Mouse (Mus musculus) stomach, embryonic 15.5 days (tissue): ENCODE results near the gene Ttll8. TPM values are rescaled to one million over a fixed set of nuclear protein-coding genes. Genes with fewer than 3 reads are reported as not detected.

ENCODE experiments used
- ATAC-seq: fragments of 200-750 bp; cut with Nextera tagmentation; 2 replicates; pipeline ENCODE4 v1.8.0; 2017; ENCODE audit warnings: low read depth, moderate number of reproducible peaks, moderate TSS enrichment; ENCODE audit not compliant: insufficient read depth, low FRiP score
- H3K27ac ChIP-seq: fragments of 300-500 bp; sonication (generic); 2 replicates; pipeline ENCODE4 v1.5.1; 2015; ENCODE audit warnings: mild to moderate bottlenecking, inconsistent platforms
- H3K27me3 ChIP-seq: fragments of 300-500 bp; sonication (generic); replicated peaks from 2 replicates; pipeline ENCODE4 v1.6.1; 2015; ENCODE audit warnings: inconsistent platforms
- H3K36me3 ChIP-seq: fragments of 300-500 bp; sonication (generic); 2 replicates; pipeline ENCODE4 v1.6.1; 2015; ENCODE audit warnings: inconsistent platforms
- H3K4me1 ChIP-seq: fragments of 300-500 bp; sonication (generic); 2 replicates; pipeline ENCODE4 v1.6.1; 2015; ENCODE audit warnings: inconsistent platforms
- H3K4me2 ChIP-seq: fragments of 300-500 bp; sonication (generic); 2 replicates; pipeline ENCODE4 v1.6.1; 2015; ENCODE audit warnings: mild to moderate bottlenecking, inconsistent platforms
- H3K4me3 ChIP-seq: fragments of 300-500 bp; sonication (generic); replicated peaks from 2 replicates; pipeline ENCODE4 v1.5.1; 2015; ENCODE audit warnings: inconsistent platforms
- H3K9ac ChIP-seq: fragments of 300-500 bp; sonication (generic); 2 replicates; pipeline ENCODE4 v1.6.1; 2015; ENCODE audit warnings: inconsistent platforms
- H3K9me3 ChIP-seq: fragments of 300-500 bp; sonication (generic); 2 replicates; pipeline ENCODE4 v1.6.1; 2016; ENCODE audit warnings: inconsistent platforms
- WGBS: fragments of 180-500 bp; shearing (Covaris S2); methylation state at CpG from one replicate; pipeline ENCODE4 v1.1.7; 2015; 5-methylcytosine and 5-hydroxymethylcytosine counted together
- polyA plus RNA-seq: library from polyadenylated mRNA; unstranded; fragments of >200 nt; fragmentation: Nextera tagmentation; extraction: Ambion mirVana; gene quantifications from 2 replicates; pipeline ENCODE4 v1.2.1, GENCODE M21; 2015

Gene Ttll8
- polyA plus RNA-seq, 1 experiment from 2014 or later = not detected

DNA sequence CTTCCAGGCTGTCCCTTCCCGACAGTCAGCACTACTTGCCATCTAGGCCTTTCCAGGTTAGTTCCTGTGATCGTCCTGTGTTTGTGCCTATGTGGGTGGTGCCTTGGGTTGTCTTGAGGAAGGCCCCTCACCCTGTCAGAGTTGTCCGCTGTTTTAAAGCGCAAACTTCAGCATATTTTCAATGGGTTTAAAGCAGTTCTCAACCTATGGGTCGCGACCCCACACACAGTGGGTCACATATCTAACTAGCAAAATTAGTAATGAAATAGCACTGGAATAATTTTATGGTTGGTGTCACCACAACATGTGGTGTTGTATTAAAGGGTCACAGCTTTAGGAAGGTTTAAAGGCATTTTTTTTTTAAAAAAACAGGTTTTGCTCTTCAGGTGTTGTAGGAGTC is 1.1 kb upstream of the Ttll8 start:
- no peak for ATAC-seq
- Histone ChIP-seq H3K36me3 (no peaks in the 10 kb centered on the region), H3K4me3 (no peak overlapping the region), H3K4me2 (no peak overlapping the region), H3K9me3 (no peaks in the 10 kb centered on the region), H3K27ac (no peak overlapping the region), H3K27me3 (peaks cover 19% of the 10 kb centered on the region), H3K4me1 (peaks cover 7% of the 10 kb centered on the region; the same call in 1 of the 2 replicates), H3K9ac (no peak overlapping the region)
- WGBS = 83% methylated on average over 6 of the region's 6 CpGs

DNA sequence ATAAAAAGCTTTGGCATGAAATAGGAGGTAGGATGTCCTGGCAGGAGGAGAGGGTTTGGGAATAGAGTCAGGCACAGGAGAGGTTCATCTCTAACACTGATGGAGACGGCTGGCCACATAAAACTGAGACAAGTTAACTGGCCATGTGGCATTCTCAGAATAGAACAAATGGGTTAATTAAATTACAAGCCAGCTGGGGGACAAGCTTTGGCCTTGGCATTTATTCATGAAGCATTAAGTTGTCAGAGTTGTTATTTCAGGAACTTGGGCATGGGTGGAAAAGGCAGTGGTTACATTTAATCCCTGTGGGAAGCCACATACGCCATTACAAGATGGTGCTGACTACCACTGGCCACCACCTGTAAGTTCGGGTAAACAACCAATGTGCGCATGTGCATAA is 3.0 kb downstream of the Ttll8 start:
- H3K4me2 ChIP-seq = no peak overlapping the region
- ATAC-seq = no peak
- H3K9me3 ChIP-seq = no peaks in the 10 kb centered on the region
- H3K36me3 ChIP-seq = no peaks in the 10 kb centered on the region
- H3K9ac ChIP-seq = no peak overlapping the region
- H3K27ac ChIP-seq = no peak overlapping the region
- no peak overlapping the region for H3K4me3 ChIP-seq
- H3K4me1 ChIP-seq = peaks cover 7% of the 10 kb centered on the region; the same call in 1 of the 2 replicates
- 83% methylated on average over 4 of the region's 4 CpGs for WGBS
- H3K27me3 ChIP-seq = peaks cover 17% of the 10 kb centered on the region

DNA sequence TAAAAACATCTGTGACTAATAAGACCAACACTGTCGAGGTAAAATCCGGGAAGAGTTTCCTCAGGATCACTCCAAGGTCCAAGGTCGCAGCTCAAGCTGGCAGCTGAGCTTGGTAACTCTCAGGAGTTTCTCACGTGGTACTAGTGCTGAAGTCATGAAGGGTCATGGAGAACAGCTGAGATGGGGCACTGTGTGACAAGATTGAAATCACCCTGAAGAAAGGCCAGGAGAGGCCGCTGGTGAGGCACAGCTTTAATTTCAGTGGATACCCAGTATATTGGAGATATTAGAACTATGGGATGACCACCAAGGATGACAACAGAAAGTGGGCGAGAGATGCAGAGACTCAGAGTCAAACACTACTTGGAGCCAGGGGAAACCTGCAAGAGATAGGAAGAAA is 7.4 kb downstream of the Ttll8 start:
- 48% methylated on average over 6 of the region's 6 CpGs for whole genome bisulfite sequencing

DNA sequence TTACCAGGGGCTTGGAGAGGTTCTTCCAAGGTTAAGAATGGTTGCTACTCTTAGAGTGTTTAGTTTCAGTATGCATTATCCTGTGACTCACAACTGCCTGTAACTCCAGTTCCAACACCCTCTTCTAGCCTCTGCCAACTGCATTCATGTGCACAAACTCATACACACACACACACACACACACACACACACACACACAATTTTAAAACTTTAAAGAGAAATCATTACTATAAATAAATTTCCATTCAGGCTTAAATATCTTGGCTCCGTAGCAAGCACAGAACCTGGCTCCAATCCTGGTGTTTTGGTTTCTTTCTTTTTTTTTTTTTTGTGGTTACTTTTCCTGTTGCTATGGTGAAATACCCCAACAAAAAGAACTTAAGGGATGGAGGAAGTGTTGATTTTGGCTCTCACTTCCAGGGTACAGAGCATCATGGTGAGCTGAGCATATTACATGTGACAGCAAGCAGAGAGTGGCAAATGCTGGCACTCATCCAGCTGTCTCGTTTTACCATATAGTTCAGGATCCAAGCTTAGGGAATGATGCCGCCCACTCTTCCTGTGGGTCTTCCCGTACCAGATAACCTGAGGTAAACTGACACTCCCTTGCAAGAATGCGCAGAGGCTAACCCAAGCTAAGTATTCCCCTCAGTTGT is 10.2 kb downstream of the Ttll8 start:
- H3K4me3 ChIP-seq = no peak overlapping the region
- H3K27ac ChIP-seq = no peak overlapping the region
- H3K4me2 ChIP-seq = no peak overlapping the region
- no peaks in the 10 kb centered on the region for H3K9me3 ChIP-seq
- H3K4me1 ChIP-seq = no peaks in the 10 kb centered on the region
- H3K36me3 ChIP-seq = no peaks in the 10 kb centered on the region
- H3K27me3 ChIP-seq = no peaks in the 10 kb centered on the region
- no peak overlapping the region for H3K9ac ChIP-seq
- no peak for ATAC-seq
- WGBS = 80% methylated on average over 5 of the region's 5 CpGs

More for the DNA sequence above, 7.4 kb downstream of the Ttll8 start:
- H3K27me3 ChIP-seq = no peaks in the 10 kb centered on the region
- no peak overlapping the region for H3K27ac ChIP-seq
- no peak overlapping the region for H3K4me3 ChIP-seq
- no peak overlapping the region for H3K4me2 ChIP-seq
- no peaks in the 10 kb centered on the region for H3K9me3 ChIP-seq
- H3K9ac ChIP-seq = no peak overlapping the region
- no peaks in the 10 kb centered on the region for H3K36me3 ChIP-seq
- no peak for ATAC-seq
- H3K4me1 ChIP-seq = no peaks in the 10 kb centered on the region

DNA sequence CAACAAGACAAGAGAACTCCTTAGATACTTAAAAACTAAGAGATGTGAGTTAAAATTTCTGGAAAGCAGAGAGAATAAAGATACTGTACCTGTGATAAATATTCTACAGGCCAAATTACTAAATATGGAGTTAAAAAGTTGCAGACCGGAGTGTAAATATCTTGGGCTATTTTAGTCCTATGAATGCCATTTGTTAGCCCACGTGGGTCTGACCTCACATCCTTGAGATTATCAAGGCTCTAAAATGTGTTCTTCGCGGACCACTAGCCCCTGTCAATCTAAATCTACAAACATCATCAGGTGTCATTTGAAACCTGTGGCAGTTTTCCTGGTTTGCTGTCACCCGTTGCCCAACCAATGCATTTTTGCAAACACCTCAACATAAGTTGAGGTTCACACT is 11.4 kb downstream of the Ttll8 start:
- Histone ChIP-seq H3K4me2 (no peak overlapping the region), H3K36me3 (no peaks in the 10 kb centered on the region), H3K27ac (no peak overlapping the region), H3K4me3 (no peak overlapping the region), H3K27me3 (no peaks in the 10 kb centered on the region), H3K9ac (no peak overlapping the region), H3K4me1 (no peaks in the 10 kb centered on the region), H3K9me3 (no peaks in the 10 kb centered on the region)
- WGBS = 66% methylated on average over 5 of the region's 5 CpGs
- no peak for ATAC-seq

DNA sequence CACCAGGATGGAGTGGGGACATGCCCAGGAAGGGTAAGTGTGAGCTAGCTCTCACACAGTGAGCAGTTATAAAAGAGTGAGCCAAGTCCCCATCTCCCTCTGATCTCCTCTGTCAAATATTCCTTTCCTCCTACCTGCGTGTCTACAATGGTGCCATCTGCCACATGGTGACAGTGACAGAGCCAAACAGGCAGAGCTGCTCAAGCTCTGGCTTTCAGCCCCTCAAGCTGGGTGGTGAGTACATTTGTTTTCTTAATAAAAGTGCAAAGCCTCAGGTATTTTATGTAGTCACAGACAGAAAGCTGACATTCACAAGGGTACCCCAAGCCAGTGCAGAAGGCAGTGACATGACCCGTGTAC is 16.9 kb downstream of the Ttll8 start:
- ATAC-seq = no peak
- 59% methylated on average over 2 of the region's 2 CpGs for WGBS
- no peak overlapping the region for H3K4me3 ChIP-seq

DNA sequence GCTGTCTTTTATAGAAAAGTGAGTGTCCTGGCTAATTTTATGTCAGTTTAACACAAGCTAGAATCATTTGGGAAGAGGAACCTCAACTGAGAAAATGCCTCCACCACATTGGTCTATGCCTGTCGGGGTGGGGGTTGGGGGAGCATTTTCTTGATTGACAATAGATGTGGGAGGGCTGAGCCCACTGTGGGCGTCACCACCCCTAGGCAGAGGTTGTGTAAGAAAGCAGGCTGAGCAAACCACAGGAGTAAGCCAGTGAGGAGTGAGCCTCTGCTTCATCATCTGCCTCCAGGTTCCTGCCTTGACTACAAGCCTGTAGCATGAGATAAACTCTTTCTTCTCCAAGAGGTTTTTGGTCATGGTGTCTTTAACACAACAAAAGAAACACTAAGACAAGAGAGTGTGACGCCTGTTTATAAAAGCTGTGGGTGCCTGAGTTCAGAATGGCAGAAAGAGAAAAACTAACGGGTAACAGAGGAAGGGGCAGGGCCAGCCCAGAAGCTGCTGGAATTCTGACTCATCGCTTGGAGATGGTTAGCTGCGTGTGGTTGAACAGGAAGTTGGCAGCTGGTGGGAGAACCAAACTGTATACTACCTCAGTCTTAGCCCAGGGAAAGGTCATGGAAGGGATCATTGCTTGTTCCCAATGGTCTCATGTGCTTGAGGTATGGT is 17.5 kb downstream of the Ttll8 start:
- no peaks in the 10 kb centered on the region for H3K27me3 ChIP-seq
- no peak overlapping the region for H3K4me3 ChIP-seq
- WGBS = 54% methylated on average over 6 of the region's 6 CpGs
- H3K9ac ChIP-seq = no peak overlapping the region
- no peaks in the 10 kb centered on the region for H3K9me3 ChIP-seq
- H3K4me1 ChIP-seq = no peaks in the 10 kb centered on the region
- H3K27ac ChIP-seq = no peak overlapping the region
- no peak overlapping the region for H3K4me2 ChIP-seq
- ATAC-seq = no peak
- no peaks in the 10 kb centered on the region for H3K36me3 ChIP-seq

More for the DNA sequence above, 16.9 kb downstream of the Ttll8 start:
- Histone ChIP-seq H3K36me3 (no peaks in the 10 kb centered on the region), H3K9ac (no peak overlapping the region), H3K27me3 (no peaks in the 10 kb centered on the region), H3K4me2 (no peak overlapping the region), H3K4me1 (no peaks in the 10 kb centered on the region), H3K9me3 (no peaks in the 10 kb centered on the region), H3K27ac (no peak overlapping the region)

DNA sequence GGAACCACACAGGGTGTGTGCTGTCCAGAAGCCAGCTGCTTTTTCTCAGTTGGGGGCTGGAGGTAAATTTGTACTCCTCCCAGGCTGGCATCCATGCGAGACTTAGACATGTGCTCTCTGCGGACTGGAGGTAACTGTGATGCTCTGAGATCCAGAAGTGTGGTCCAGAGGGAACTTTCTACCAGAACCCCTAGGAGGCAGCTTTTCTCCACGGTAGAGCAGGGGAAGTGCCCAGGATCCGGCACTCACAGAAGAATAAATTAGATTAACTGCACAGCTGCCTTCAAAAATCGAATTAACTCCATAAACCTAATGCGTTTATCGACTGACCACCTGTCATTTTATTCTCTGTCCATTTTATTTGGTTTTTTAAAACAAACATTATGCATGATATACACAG is 20.1 kb downstream of the Ttll8 start:
- WGBS = 54% methylated on average over 7 of the region's 7 CpGs
- H3K36me3 ChIP-seq = no peaks in the 10 kb centered on the region
- no peak for ATAC-seq
- H3K27ac ChIP-seq = no peak overlapping the region
- H3K27me3 ChIP-seq = no peaks in the 10 kb centered on the region
- no peak overlapping the region for H3K9ac ChIP-seq
- no peaks in the 10 kb centered on the region for H3K4me1 ChIP-seq
- no peak overlapping the region for H3K4me2 ChIP-seq
- no peaks in the 10 kb centered on the region for H3K9me3 ChIP-seq
- no peak overlapping the region for H3K4me3 ChIP-seq

DNA sequence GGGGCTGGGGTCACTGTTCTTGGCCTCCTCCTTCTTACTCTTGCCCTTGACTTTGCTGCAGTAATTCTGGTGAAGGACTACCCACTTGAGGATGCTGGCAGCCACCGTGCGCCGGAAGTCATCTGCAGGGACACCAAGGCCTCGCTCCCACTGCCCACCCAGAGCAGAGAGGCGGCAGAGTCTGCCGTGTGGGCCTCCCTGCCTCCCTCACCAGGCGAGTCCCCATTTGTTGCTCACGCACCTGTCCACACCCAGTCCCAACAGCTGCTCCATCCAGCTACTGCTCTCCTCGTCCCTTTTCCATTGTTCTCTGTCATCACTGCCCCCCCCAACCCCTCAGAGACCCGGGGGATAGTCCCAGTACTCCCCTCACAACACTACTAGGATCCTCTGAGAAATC is 21.6 kb downstream of the Ttll8 start:
- WGBS = 85% methylated on average over 10 of the region's 10 CpGs
- no peak overlapping the region for H3K4me3 ChIP-seq
- H3K27ac ChIP-seq = no peak overlapping the region
- no peak overlapping the region for H3K4me2 ChIP-seq
- H3K4me1 ChIP-seq = no peaks in the 10 kb centered on the region
- H3K36me3 ChIP-seq = no peaks in the 10 kb centered on the region
- no peaks in the 10 kb centered on the region for H3K27me3 ChIP-seq
- no peaks in the 10 kb centered on the region for H3K9me3 ChIP-seq
- no peak overlapping the region for H3K9ac ChIP-seq
- ATAC-seq = no peak

DNA sequence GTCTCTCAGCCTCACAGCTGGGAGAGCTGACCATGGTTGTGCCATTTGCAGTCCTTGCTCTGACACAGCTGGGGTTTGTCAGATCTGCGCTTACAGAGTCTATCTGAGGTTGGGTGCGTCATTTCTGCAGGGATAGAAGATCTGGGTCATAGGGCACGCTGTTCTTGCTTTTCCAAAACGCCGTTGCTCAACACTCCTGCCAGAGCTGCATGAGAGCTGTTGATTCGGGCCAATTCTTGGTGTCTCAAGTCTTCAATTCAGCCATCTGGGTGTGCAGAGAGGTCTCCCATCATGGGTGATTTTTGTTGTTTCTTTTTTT is 32.3 kb downstream of the Ttll8 start:
- H3K27me3 ChIP-seq = no peaks in the 10 kb centered on the region
- no peaks in the 10 kb centered on the region for H3K9me3 ChIP-seq
- 46% methylated on average over 6 of the region's 6 CpGs for WGBS
- no peaks in the 10 kb centered on the region for H3K4me1 ChIP-seq
- no peak overlapping the region for H3K4me2 ChIP-seq
- ATAC-seq = no peak
- no peaks in the 10 kb centered on the region for H3K36me3 ChIP-seq
- no peak overlapping the region for H3K4me3 ChIP-seq
- H3K27ac ChIP-seq = no peak overlapping the region
- H3K9ac ChIP-seq = no peak overlapping the region

DNA sequence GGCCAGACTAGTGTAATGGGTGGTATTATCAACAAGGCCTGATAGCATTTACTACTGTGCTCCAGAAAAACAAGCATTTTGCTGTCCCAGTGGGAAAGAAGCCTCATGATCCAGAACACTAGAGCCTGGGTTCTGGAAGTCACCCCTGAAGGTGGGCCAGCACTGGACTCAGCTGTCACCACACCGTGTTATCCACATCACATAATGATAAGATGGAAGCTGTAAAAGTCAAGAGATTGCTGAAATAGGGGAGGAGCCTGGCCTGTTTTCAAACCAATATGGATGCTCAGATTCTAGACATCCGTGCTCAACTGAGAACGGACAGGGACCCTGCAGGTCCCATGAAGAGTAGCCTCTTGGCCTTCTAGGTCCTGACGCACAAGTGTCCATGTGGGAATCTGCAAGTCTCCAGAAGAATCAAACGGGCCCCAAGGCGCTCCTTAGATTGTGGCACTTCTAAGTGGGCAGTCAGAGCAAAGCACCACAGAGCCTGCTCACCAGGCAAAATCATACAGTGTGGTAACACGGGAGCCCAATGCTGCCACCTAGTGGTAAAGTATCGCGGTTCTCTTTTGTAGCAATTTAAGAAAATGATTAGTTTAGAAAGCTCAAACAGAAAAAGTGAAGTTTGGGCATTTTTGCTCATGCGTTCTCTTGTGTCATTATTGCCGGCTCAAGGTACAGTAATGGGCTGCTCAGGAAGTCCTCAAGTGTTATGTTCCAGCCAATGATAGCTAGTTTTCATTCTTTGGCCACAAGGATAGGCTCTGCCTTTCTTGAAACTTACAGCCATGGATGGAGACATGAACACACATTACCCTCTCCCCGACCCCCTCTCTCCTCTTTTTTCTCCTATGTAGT is 32.9 kb downstream of the Ttll8 start:
- Histone ChIP-seq H3K27me3 (no peaks in the 10 kb centered on the region), H3K4me2 (no peak overlapping the region), H3K4me1 (no peaks in the 10 kb centered on the region), H3K36me3 (no peaks in the 10 kb centered on the region), H3K9ac (no peak overlapping the region), H3K4me3 (no peak overlapping the region), H3K9me3 (no peaks in the 10 kb centered on the region), H3K27ac (no peak overlapping the region)
- ATAC-seq = peak; percentile 59; the same call in 1 of the 2 replicates
- WGBS = 22% methylated on average over 12 of the region's 12 CpGs

DNA sequence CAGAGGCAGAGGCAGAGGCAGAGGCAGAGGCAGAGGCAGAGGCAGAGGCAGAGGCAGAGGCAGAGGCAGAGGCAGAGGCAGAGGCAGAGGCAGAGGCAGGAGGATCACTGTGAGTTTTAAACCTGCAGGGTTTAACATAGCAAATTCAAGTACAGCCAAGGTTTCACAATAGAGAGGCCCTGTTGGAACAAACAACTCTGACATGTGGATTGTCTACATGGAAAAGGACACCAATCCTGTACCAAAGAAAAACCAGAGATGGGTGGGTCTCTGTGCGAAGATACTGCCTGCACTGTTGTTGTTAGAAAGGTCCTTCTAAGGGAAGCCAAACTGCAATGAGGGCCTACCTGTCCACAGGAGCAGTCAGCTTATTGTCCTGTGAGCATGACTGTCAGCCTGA is 34.2 kb downstream of the Ttll8 start:
- Histone ChIP-seq H3K27me3 (no peaks in the 10 kb centered on the region), H3K4me2 (no peak overlapping the region)

More for the DNA sequence above, 34.2 kb downstream of the Ttll8 start:
- Histone ChIP-seq H3K4me1 (no peaks in the 10 kb centered on the region), H3K9me3 (no peaks in the 10 kb centered on the region), H3K9ac (no peak overlapping the region), H3K36me3 (no peaks in the 10 kb centered on the region), H3K27ac (no peak overlapping the region), H3K4me3 (no peak overlapping the region)
- no peak for ATAC-seq
- WGBS = 89% methylated on average over 1 of the region's 1 CpGs
